Mouse (Mus musculus): ENCODE results near the gene St3gal5. TPM values are rescaled to one million over a fixed set of nuclear protein-coding genes. Genes with fewer than 3 reads are reported as not detected.
A peak's percentile ranks its signal among the peaks of the same experiment; 100 is the strongest.

St3gal5 gene
- polyA plus RNA-seq, 1 experiment, result 22.3 TPM

DNA sequence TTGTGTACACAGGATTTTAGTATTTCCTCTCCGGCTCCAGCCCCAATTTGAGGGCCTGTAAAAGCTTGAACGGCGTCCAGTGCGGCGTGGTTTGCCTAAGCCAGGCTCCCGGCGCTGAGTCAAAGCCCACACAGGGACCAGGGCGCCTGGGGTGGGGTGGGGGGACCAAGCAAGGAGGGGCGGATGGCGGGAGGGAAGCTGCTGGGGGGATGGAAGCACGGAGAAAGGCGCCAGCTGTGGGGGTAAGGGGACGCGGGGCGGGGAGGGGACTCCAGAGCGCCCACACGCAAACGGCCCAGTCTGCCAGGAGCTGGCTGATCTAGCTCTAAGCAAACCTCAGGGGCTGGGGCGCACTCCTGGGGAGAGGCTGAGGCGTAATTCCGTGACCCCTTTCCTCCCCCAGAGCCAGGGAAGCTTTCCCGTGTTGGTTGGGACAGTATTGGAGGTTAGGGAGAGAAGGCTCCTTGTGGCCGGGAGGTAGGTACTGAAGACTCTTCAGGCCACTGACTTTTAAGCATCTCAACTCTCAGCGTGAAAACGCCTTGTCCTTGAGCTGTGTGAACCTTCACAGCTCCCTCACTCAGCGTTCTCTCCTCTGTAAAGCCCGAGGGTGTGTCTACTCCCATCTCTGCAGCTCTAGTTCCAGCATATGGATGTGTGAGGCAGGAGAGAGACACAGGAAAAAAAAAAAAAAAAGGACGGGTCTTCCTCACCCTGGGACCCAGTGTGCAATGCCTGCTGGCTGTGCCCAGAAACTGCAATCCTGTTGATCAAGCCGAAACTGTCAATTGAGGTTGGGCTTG, 91.9 kb downstream of the St3gal5 start:
- peaks cover 16% of the 10 kb centered on the region for H3K9me3 ChIP-seq
- peaks cover 62% of the 10 kb centered on the region for H3K4me1 ChIP-seq
- TF ChIP-seq GATA1 (IDR thresholded peaks at IDR 0.05; ENCODE audit: borderline replicate concordance, low read length) (no peak), FLI1 (IDR thresholded peaks at IDR 0.05; ENCODE audit: low read length) (no peak)
- H3K36me3 ChIP-seq (replicated peaks; ENCODE audit: low read length), result no peaks in the 10 kb centered on the region
- no peak overlapping the region for H3K4me3 ChIP-seq (replicated peaks)
- H3K27me3 ChIP-seq (replicated peaks), result peaks cover 83% of the 10 kb centered on the region

DNA sequence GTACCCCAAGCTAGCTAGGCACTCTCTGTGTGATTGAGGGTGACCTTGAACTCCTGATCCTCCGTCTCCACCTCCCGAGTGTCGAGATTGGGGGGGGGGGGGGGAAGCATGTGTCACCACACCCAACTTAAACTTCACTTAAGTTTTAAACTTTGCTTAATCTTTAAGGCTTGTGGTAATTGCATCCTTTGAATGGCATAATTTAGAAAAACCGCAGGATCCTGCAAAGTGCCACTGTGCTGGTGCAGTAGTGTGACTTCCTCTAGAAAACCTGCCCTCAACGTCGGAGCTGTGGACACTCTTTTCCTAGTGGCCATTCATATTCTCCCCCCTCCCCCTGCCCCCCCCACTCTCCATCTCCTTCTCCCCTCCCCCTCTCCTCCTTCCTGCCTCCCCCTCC, 92.7 kb downstream of the St3gal5 start:
- H3K36me3 ChIP-seq (replicated peaks; ENCODE audit: low read length), result no peaks in the 10 kb centered on the region
- H3K27me3 ChIP-seq (replicated peaks), result peaks cover 80% of the 10 kb centered on the region

DNA sequence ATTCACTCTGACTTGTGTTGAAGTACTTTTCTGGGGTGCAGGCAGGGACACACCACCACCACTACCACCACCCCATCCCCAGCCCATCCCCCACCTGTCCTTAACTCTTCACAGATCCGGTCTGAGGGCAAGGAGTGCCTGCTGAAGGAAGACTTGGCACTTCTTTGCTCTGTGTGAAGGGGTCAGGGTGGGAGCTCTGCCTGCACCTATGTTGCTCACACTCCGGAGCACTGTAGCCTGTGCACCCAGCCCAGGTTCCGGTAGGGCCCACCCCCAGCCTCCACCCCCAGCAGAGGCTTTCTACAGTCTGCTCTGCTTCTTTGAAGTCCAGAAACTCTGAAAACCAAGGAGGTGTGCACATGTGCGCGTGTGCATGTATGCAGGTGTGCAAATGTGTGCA, 93.2 kb downstream of the St3gal5 start:
- Histone ChIP-seq H3K27me3 (replicated peaks) (peaks cover 83% of the 10 kb centered on the region), H3K9me3 (peaks cover 16% of the 10 kb centered on the region), H3K4me3 (replicated peaks) (peak overlapping the region; percentile 56), H3K4me1 (peaks cover 52% of the 10 kb centered on the region), H3K36me3 (replicated peaks; ENCODE audit: low read length) (no peaks in the 10 kb centered on the region)
- TF ChIP-seq FLI1 (IDR thresholded peaks at IDR 0.05; ENCODE audit: low read length) (no peak), GATA1 (IDR thresholded peaks at IDR 0.05; ENCODE audit: borderline replicate concordance, low read length) (no peak)

More for the DNA sequence above, 92.7 kb downstream of the St3gal5 start:
- TF ChIP-seq GATA1 (IDR thresholded peaks at IDR 0.05; ENCODE audit: borderline replicate concordance, low read length), result no peak
- H3K4me1 ChIP-seq, result peaks cover 54% of the 10 kb centered on the region
- H3K4me3 ChIP-seq (replicated peaks), result no peak overlapping the region
- H3K9me3 ChIP-seq, result peaks cover 16% of the 10 kb centered on the region

DNA sequence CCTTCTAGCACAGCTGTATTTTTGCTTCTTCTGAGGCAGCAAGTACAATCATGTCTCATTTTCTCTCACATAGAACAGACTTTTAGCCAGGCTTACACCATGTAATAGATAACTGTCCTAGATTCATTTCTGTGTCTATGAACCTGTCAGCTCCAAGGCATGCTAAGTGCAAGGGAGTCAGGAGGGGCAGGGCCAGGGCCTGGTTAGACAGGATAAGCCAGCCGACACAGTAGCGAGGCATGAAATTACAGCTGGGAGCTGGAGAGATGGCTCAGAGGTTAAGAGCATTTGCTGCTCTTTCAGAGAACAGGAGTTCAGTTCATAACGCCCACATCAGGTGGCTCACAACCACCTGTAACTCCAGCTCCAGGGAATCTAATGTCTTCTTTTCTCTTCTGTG, 99.3 kb downstream of the St3gal5 start:
- Histone ChIP-seq H3K27me3 (replicated peaks) (peaks cover 84% of the 10 kb centered on the region), H3K36me3 (replicated peaks; ENCODE audit: low read length) (no peaks in the 10 kb centered on the region), H3K4me1 (peaks cover 18% of the 10 kb centered on the region), H3K4me3 (replicated peaks) (no peak overlapping the region), H3K9me3 (peaks cover 13% of the 10 kb centered on the region)
- TF ChIP-seq FLI1 (IDR thresholded peaks at IDR 0.05; ENCODE audit: low read length), result no peak
- TF ChIP-seq GATA1 (IDR thresholded peaks at IDR 0.05; ENCODE audit: borderline replicate concordance, low read length), result no peak

DNA sequence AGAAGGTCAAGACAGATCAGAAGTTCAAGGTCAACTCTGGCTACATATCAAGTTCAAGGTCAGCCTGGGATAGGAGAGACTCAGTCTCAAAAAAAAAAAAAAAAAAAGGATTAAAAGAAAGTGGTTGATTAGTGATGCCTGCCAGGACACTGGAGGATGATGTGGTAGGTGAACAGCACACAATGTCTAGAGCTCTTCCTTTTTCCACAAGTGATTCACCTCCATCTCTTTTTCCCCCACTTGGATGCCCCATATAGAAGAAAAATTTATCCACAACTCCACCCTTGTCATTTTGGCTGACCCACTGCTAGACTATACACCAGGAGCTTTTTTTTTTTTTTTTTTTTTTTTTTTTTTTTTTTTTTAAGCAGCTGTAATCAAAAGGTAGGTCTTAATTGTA, 100.1 kb downstream of the St3gal5 start:
- Histone ChIP-seq H3K4me3 (replicated peaks) (no peak overlapping the region), H3K9me3 (peaks cover 10% of the 10 kb centered on the region), H3K4me1 (peaks cover 23% of the 10 kb centered on the region), H3K36me3 (replicated peaks; ENCODE audit: low read length) (no peaks in the 10 kb centered on the region), H3K27me3 (replicated peaks) (peaks cover 78% of the 10 kb centered on the region)
- TF ChIP-seq FLI1 (IDR thresholded peaks at IDR 0.05; ENCODE audit: low read length) (no peak), GATA1 (IDR thresholded peaks at IDR 0.05; ENCODE audit: borderline replicate concordance, low read length) (no peak)

DNA sequence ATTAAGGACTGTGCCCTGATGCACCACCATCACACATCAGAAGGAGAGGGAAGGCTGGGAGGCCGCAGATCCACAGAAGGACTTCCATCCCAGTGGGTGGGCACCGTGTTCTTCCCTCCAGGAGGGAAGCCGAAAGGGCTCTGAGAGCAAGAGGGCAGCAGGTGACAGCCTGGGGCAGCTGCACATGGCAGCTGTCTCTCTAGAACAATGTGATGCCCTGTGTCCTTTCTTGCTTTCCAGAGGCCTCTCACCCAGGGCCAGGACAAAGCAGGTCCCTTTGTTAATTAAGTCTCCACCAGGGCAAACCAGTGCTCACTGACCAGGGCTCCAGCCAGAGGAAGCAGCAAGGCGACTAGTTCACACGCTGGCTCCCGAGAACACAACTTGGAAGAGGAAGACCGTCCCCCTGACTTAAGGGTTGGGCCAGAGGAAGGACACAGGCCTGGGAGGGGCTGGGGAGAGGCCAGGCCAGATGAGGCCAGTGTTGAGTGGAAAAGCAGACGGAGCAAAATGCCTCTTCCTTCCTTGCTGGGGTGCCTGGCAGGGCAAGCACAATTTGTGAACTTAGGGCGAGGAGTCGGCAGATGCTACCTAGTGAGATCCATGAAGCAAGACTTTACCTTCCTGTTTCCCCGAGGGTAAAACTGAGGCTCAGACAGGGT, 103.3 kb downstream of the St3gal5 start:
- Histone ChIP-seq H3K9me3 (no peaks in the 10 kb centered on the region), H3K4me1 (peaks cover 47% of the 10 kb centered on the region), H3K36me3 (replicated peaks; ENCODE audit: low read length) (peaks cover 25% of the 10 kb centered on the region), H3K4me3 (replicated peaks) (no peak overlapping the region), H3K27me3 (replicated peaks) (peaks cover 77% of the 10 kb centered on the region)
- no peak for TF ChIP-seq FLI1 (IDR thresholded peaks at IDR 0.05; ENCODE audit: low read length)
- no peak for TF ChIP-seq GATA1 (IDR thresholded peaks at IDR 0.05; ENCODE audit: borderline replicate concordance, low read length)

DNA sequence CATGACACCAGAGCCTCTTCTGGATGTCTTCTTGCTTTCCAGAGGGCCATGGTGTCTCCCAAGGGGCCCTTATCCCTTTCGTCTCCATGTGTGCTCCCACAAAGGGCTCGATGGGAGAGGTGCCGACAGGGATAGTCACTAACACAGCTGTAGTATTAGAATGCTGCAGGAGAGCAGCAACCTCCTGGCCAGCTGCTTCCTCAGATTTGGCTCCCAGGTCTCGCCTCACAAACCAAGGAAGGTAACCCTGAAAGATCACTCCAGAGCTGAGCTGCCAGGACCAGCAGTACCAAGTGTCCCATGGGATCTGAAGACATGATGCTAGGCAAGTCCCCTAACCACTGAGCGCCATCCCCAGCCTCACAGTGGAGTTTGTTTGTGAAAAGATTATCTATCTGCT, 105.3 kb downstream of the St3gal5 start:
- no peaks in the 10 kb centered on the region for H3K9me3 ChIP-seq
- peaks cover 45% of the 10 kb centered on the region for H3K36me3 ChIP-seq (replicated peaks; ENCODE audit: low read length)
- H3K4me1 ChIP-seq, result peaks cover 47% of the 10 kb centered on the region
- TF ChIP-seq FLI1 (IDR thresholded peaks at IDR 0.05; ENCODE audit: low read length) (no peak), GATA1 (IDR thresholded peaks at IDR 0.05; ENCODE audit: borderline replicate concordance, low read length) (no peak)
- no peak overlapping the region for H3K4me3 ChIP-seq (replicated peaks)
- H3K27me3 ChIP-seq (replicated peaks), result peaks cover 80% of the 10 kb centered on the region

DNA sequence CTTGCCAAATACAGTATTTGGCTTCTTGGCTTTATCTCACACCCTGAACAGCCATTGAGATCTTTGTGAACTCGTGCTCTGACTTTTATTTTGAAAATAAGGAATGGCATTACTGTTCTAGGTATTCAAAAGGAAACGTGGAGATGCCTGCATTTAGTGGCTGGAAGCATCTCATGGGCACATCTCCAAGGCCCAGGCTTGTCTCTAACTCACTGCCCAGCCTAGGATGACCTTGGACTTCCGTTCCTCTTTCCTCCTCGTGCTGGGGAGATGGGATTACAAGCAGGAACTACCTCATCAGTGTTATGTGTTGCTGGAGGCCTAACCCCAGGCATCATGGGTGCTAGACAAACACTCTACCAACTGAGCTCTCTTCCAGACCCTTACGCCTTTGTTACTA, 105.9 kb downstream of the St3gal5 start:
- Histone ChIP-seq H3K27me3 (replicated peaks) (peaks cover 81% of the 10 kb centered on the region), H3K9me3 (no peaks in the 10 kb centered on the region)

More for the DNA sequence above, 105.9 kb downstream of the St3gal5 start:
- no peak overlapping the region for H3K4me3 ChIP-seq (replicated peaks)
- TF ChIP-seq FLI1 (IDR thresholded peaks at IDR 0.05; ENCODE audit: low read length) (no peak), GATA1 (IDR thresholded peaks at IDR 0.05; ENCODE audit: borderline replicate concordance, low read length) (no peak)
- peaks cover 51% of the 10 kb centered on the region for H3K4me1 ChIP-seq
- peaks cover 50% of the 10 kb centered on the region for H3K36me3 ChIP-seq (replicated peaks; ENCODE audit: low read length)

Other genes starting within 250 kb of the St3gal5 start
- gene Ptcd3, start 188.8 kb upstream of the St3gal5 start, polyA plus RNA-seq (2012; ENCODE audit: insufficient read depth, low replicate concordance), result 1.5 and 2.1 TPM in 2 replicates
- gene Polr1a, start 188.5 kb upstream of the St3gal5 start, polyA plus RNA-seq (2012; ENCODE audit: insufficient read depth, low replicate concordance), result 3.2 and 4.9 TPM in 2 replicates
- 51.0 and 108 TPM in 2 replicates for gene Atoh8, start 138.0 kb downstream of the St3gal5 start, polyA plus RNA-seq (2012; ENCODE audit: insufficient read depth, low replicate concordance)
- 2.7 and 3.5 TPM in 2 replicates for gene Sftpb, start 207.0 kb downstream of the St3gal5 start, polyA plus RNA-seq (2012; ENCODE audit: insufficient read depth, low replicate concordance)
- 6.4 and 27.8 TPM in 2 replicates for gene Usp39, start 247.6 kb downstream of the St3gal5 start, polyA plus RNA-seq (2012; ENCODE audit: insufficient read depth, low replicate concordance)
- gene 0610030E20Rik, start 249.7 kb downstream of the St3gal5 start, polyA plus RNA-seq (2012; ENCODE audit: insufficient read depth, low replicate concordance), result 3.9 and 10.7 TPM in 2 replicates

Measured in megakaryocyte, embryonic 14.5 days (primary cell).